Mouse (Mus musculus) CH12.LX (cell line): ENCODE measurements around the gene Thrap3.

Source experiments
- CTCF ChIP-seq, 2 experiments: IDR thresholded peaks in 1 of 2; conservative IDR thresholded peaks in 1 of 2; 2 replicates each; pipeline ENCODE4 v1.5.1; 2011 to 2012; ENCODE audit warnings: low read depth in 2 of 2, low read length in 2 of 2, improper control_type of control experiment in 1 of 2, inconsistent platforms in 1 of 2, mild to moderate bottlenecking in 1 of 2, moderate library complexity in 1 of 2
- EP300 ChIP-seq: IDR thresholded peaks from 2 replicates; pipeline ENCODE4 v1.6.1; 2011; ENCODE audit warnings: low read length, improper control_type of control experiment
- MAFK ChIP-seq: IDR thresholded peaks from 2 replicates; pipeline ENCODE4 v1.6.1; 2011; ENCODE audit warnings: low read length, improper control_type of control experiment; ENCODE audit not compliant: insufficient replicate concordance
- MEF2A ChIP-seq: IDR thresholded peaks from 2 replicates; pipeline ENCODE4 v1.6.1; 2014; ENCODE audit warnings: low read depth, mild to moderate bottlenecking, inconsistent platforms, low read length, improper control_type of control experiment, borderline replicate concordance
- MYC ChIP-seq: IDR thresholded peaks from 2 replicates; pipeline ENCODE4 v1.6.1; 2011; ENCODE audit warnings: low read depth, mild to moderate bottlenecking, improper control_type of control experiment, low read length
- POLR2A ChIP-seq: IDR thresholded peaks from 2 replicates; pipeline ENCODE4 v1.6.1; 2011; ENCODE audit warnings: low read depth, mild to moderate bottlenecking, improper control_type of control experiment, low read length
- RCOR1 ChIP-seq: conservative IDR thresholded peaks from 2 replicates; pipeline ENCODE4 v1.6.1; 2012; ENCODE audit warnings: low read depth, mild to moderate bottlenecking, inconsistent platforms, low read length, improper control_type of control experiment
- TBP ChIP-seq: conservative IDR thresholded peaks from 2 replicates; pipeline ENCODE4 v1.6.1; 2011; ENCODE audit warnings: low read depth, low read length, improper control_type of control experiment
- ZC3H11A ChIP-seq: IDR thresholded peaks from 2 replicates; pipeline ENCODE4 v1.6.1; 2012; ENCODE audit warnings: low read depth, mild to moderate bottlenecking, inconsistent platforms, low read length, improper control_type of control experiment
- ZMIZ1 ChIP-seq: IDR thresholded peaks from 2 replicates; pipeline ENCODE4 v1.6.1; 2012; ENCODE audit warnings: low read depth, mild to moderate bottlenecking, inconsistent platforms, low read length, improper control_type of control experiment

- no peak for TF ChIP-seq RCOR1
- no peak for TF ChIP-seq CTCF (conservative IDR thresholded peaks at IDR 0.05 in 1 of 2, IDR thresholded peaks at IDR 0.05 in 1 of 2; ENCODE audit: low read depth in 2 of 2, low read length in 2 of 2)
- TF ChIP-seq EP300, result no peak
- TF ChIP-seq TBP, result no peak
- no peak for TF ChIP-seq POLR2A
- no peak for TF ChIP-seq MEF2A
- TF ChIP-seq MAFK, result no peak
- TF ChIP-seq MYC, result no peak
- no peak for TF ChIP-seq ZMIZ1
- TF ChIP-seq ZC3H11A, result no peak
These were observed 32.6 kb upstream of the Thrap3 start for GRCm38 (mm10) chr4:126235191-126235590.
